Mouse (Mus musculus): ENCODE measurements around the gene Sgo2b.
A peak's percentile ranks its signal among the peaks of the same experiment; 100 is the strongest.
"Not testable (repeated sequence)": the region's sequence is repeated elsewhere in the genome, so short reads cannot be mapped to it uniquely, and the experiment has no call there.

Sgo2b gene

DNA sequence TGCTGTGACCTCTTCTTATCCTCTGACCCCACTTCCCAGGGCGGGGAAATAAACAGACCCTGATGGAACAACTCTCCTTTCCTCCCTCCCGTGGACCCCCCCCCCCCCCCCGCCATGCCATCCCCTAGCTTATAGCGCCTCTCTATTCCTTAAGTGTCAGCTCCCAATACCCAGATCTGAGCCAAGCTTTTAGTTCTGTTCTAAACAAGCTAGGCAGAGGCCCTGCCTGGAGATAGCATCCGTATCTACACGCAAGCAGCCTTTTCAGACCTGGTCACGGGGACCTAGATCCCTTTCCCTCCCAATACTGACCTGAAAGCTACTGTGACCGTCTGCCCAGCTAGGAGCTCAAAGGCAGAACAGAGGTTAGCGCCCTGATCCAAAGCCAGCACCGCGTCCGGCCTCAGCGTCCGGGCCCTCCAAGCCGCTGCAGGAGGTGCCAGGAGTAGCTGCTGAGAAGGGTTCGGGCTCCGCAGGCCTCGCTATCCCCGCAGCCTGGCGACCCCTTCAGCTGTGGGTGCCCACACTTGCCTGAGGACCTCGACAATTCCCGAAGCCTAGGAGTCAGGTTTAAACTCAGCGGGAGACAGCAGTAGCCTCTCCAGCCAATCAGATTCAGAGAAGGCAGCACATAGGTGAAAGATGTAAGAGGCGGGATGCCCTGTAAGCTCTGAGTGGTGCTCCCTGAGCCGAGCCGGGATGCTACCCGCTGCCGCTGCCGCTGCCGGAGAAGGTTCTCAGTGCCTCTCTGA, at the start of gene Sgo2b:
Gene Sgo2b, minus strand, starts transcription at position 623 of the 752 bp plus-strand sequence.
- DNase-seq = no peak

DNA sequence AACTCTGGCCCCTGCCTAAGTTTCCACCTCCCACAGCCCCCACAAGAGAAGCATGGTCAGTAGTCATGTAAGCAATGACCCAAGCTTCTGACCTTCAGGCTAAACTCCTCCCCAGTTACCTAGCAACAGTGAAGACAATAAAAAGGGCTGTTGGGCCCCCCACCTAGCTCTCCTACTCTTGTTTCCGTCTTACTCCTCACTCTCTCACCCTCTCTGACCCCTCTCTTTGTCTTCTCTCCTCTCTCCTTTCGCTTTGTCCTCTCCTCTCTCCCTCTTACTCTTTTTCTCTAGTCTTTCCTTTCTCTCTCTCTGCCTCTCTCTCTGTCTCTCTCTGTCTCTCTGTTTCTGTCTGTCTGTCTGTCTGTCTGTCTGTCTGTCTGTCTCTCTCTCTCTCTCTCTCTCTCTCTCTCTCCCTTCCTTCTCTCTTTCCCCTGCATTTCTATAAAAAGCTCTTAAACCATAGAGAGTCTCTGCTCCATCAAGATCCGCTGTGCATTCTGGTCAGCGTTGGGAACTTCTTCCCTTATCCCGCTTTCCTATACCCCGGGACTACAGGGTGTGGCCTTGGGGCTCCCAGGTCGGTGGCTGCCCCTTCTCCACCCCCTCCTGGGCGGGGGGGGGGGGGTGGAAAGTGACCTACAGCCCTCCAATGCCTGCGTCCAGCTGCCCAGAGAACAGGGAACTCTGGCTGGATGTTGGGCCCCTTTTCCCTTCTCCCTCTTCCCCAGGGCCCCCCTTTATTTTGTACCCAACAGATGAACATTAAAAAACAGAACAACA, 18.8 kb upstream of the Sgo2b start:
- DNase-seq = not testable (repeated sequence)

- DNase-seq = no peak
These were observed 9.2 kb upstream of the Sgo2b start for GRCm38 (mm10) chr8:63961032-63961785.

DNA sequence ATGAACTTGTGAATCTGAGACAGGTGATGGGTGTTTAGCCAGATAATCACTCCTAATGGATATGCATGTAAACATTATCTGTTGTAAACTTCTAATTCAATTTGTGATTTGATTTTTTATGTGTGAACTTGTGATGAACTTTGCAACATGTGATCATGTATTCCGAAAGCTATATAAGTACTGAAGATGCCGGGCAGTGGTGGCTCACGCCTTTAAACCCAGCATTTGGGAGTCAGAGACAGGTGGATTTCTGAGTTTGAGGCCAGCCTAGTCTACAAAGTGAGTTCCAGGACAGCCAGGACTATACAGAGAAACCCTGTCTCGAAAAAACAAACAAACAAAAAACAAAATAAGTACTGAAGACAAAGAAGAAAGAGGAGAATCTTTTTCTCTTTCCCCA, 1.8 kb upstream of the Sgo2b start:
- DNase-seq = not testable (repeated sequence)

- no peak for DNase-seq
These were observed 18.9 kb downstream of the Sgo2b start for GRCm38 (mm10) chr8:63933171-63933570.

- DNase-seq = no peak
These were observed 22.5 kb downstream of the Sgo2b start for GRCm38 (mm10) chr8:63929301-63930097.

DNA sequence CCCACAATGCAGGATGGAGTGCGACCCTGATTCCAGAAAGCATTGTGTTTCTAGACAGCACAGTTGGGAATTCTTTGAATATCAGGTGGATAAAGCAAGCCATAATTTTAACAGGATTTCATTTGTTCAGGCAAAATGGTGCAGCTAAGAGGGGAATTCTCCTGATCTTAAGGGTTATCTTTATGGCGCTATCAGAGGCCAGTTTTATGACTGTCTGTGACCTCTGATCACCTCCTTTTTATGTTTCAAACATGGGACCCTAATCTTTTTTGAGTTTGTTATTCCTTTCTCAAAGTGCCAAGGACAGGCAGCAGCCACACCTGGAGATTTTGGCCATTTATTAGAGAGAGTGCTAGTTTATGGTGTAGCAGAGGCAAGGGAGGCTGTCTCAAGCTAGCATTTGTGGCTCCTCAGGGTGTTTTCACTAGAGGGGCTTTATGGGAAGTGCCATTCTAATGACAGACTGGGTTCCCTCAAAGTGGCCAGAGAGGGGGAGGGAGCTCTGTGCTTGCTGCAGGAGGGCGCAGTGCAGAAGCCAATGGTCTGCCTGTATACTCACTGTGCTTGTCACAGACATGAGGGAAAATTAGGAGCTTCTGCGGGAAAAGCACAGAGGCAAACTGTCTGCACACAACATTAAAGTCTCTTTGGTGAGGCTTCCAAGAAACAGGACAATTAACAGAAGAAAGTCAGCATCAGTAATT, 30.6 kb downstream of the Sgo2b start:
- DNase-seq = no peak

DNA sequence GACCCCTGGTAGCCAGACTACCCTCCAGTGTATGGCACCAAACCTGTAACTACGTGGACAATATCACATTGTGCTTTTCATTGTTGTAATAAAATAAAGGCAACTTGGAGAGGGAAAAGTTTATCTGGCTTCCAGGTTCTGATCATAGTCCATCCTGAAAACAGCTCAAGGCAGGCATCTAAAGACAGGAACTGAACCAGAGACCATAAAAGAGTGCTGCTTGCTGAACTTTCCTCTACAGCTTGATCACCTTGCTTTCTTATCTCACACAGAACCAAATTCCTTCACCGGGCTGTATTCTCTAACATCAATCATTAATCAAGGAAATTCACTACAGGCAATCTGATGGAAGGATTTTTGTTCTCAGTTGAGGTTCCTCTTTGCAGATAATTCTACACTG, 57.0 kb downstream of the Sgo2b start:
- no peak for DNase-seq

- DNase-seq = no peak
These were observed 73.7 kb downstream of the Sgo2b start for GRCm38 (mm10) chr8:63878353-63878752.

GRCm38 (mm10) chr8:63877393-63877792, 74.7 kb downstream of the Sgo2b start:
- peak; percentile 19 for DNase-seq

GRCm38 (mm10) chr8:63876949-63877348, 75.1 kb downstream of the Sgo2b start:
- no peak for DNase-seq
